Mouse (Mus musculus): ENCODE data around the gene Cer1.

Gene Cer1

DNA sequence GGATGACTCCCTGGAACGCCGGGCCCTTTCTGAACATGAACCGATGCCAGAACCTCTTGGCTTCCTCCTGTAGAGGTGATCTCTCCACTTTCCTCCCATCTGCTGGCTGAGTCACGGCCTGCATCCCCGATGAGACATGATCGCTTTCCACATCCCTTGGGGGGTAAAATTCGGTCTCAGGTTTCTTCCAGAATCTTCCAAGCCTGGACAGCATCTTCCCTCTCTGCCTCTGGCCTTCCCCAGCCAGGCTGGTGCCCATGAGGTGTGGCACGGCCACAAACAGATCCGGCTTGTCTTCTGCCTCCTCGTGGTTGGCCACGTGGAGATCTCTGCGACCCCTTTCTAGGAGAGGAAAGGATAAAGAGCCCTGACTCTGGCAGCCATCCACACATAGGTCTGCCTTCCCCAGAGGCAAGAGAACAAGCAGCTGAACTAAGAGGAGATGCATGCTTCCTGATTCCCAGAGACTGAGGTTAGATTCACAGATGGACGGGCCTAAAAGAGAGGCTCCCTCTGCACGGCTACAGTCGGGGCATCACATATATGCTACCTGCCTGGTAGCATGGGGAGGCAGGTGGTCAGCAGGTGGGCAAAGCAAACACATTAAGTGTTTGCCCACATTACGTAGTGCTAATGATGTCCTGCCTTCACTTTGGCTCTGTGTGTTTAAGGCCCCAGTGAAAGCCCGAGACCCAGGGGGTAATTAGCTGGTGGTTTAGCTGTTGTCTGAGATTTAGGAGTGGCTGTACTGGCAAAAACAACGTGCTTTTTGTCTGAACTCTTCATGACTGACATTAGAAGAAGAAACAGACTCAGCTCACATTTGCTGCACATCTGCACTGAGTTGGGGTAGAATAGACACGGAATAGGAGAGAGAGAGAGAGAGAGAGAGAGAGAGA lies at the start of gene Cer1:
Gene Cer1 (minus strand): TSS at position 513 of the 899 bp plus-strand sequence.
- peak; percentile 54 to 68 for DNase-seq

DNA sequence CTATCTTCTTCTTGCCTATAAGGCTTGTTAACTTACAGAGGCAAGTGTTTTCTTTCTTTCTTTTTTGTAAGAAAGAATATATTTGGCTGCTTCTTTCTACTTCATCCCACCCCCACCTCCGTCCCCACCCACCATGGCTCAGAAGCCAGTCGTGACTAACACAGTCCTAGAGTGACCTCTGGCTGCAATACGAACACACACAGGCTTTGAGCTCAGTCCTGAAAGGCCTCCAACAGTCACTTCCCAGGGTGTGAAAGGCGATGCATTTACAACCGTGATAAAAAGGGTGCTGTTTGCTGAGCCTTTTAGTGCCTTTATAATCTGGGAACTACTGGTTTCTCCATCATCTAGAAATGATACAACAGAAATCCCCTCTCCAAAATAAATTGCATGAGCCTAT lies 49.4 kb upstream of the Cer1 start:
- DNase-seq, result peak; percentile 55 to 72

- DNase-seq, result peak; percentile 86 to 92
Observed at GRCm38 (mm10) chr4:82933698-82934210, 48.8 kb upstream of the Cer1 start.

- no peak for DNase-seq
Observed at GRCm38 (mm10) chr4:82930079-82930478, 45.1 kb upstream of the Cer1 start.

- DNase-seq, result no peak
Observed at GRCm38 (mm10) chr4:82921962-82922361, 37.0 kb upstream of the Cer1 start.

GRCm38 (mm10) chr4:82918625-82919024 lies 33.7 kb upstream of the Cer1 start:
- no peak for DNase-seq

DNA sequence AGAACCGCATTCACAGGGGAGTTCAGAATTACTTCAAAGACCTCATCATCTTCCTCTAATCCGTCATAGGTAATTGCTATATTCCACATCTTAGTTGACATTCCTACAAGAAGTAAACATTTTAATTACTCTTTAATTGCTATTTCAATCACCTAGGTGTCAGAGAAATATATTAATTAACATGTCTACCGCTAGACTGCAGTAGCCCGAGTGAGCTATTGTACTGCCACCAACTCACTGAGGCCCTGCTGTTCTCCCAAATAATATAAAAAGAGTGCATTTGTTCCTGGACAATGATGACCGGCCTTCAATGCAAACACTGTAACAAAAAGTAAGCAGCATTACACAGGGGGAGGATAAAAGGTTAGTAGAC lies 31.7 kb upstream of the Cer1 start:
- no peak for DNase-seq

- DNase-seq, result peak; percentile 34 to 48
Observed at GRCm38 (mm10) chr4:82916003-82916677, 31.2 kb upstream of the Cer1 start.

- DNase-seq, result no peak
Observed at GRCm38 (mm10) chr4:82915576-82915975, 30.6 kb upstream of the Cer1 start.

- no peak for DNase-seq
Observed at GRCm38 (mm10) chr4:82914601-82915143, 29.7 kb upstream of the Cer1 start.

- DNase-seq, result no peak
Observed at GRCm38 (mm10) chr4:82895227-82895626, 10.3 kb upstream of the Cer1 start.

GRCm38 (mm10) chr4:82892247-82892646 lies 7.3 kb upstream of the Cer1 start:
- DNase-seq, result no peak

DNA sequence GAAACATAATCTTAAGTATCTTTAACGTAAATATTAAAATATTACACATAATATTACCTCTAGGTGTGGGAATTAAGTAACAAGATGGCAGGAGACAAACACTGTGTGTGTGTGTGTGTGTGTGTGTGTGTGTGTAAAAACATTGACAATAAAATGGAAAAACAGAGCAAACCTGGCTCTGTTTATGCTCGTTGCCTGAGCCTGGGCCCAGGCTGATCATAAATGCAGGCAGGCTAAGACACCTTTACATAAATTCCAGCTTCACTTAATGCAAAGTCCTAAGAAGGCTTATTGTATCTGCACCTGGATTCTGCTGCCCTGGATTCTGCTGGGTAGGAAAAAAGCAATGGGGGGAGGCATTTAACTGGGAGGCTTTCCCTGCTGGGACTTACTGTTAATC lies 6.6 kb upstream of the Cer1 start:
- no peak for DNase-seq

DNA sequence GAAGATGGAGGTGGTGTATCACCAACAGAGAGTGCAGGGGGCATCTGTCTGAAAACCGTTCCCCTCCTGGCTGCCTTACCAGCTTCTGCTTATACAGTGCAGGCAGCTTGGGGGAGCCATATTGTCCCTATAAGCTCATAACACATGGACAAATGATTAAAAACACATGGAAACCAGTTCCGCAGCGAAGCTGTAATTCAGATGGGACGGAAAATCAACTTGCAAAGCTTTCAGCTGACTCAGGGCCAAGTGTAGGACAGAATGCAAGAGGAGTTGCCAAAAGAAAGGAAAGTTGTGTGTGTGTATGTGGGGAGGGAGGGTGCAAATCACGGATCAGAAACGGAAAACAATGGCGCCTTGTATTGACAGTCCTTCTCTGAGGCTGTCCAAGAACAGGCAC lies 6.1 kb upstream of the Cer1 start:
- DNase-seq, result no peak

GRCm38 (mm10) chr4:82890585-82890984 lies 5.6 kb upstream of the Cer1 start:
- no peak for DNase-seq

- no peak for DNase-seq
Observed at GRCm38 (mm10) chr4:82886148-82886547, 1.2 kb upstream of the Cer1 start.

- no peak for DNase-seq
Observed at GRCm38 (mm10) chr4:82885535-82885913, 576 bp upstream of the Cer1 start.

DNA sequence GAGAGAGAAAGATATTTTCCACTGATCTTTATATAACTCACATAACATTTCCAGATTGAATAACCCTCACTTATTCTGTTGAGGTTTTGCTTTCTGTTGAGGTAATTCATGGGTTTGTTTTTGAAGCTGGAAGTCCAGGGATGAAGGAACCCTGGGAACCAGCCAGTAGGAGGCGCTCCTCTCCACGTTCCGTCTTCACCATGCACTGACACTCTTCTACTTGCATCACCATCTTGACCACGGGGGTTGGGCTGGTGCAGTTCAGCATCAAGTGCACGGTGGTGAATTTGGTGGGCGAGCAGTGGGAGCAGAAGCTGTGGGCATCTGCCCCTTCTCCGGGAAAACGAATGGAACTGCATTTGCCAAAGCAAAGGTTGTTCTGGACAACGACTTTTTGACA lies 2.4 kb downstream of the Cer1 start:
- peak in 1 of 2 experiments; percentile 27 for DNase-seq

DNA sequence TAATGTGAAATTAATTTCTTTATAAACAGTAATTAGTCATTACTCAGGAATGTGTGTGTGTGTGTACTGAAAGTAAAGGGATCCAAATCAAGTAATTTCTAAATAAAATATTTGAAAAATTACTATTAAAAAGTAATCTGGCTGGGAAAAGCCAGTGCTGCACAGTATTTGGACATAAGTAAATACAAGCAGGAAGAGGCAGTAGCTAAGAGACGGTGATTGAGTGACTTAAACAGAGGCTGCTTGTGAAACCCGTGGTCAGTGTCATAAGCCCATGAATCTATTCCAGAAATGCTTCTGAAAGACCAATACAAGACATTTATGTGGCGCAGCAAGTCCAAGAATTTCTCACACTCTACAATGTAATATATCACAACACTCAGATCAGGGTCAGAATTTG lies 3.6 kb downstream of the Cer1 start:
- DNase-seq, result no peak

DNA sequence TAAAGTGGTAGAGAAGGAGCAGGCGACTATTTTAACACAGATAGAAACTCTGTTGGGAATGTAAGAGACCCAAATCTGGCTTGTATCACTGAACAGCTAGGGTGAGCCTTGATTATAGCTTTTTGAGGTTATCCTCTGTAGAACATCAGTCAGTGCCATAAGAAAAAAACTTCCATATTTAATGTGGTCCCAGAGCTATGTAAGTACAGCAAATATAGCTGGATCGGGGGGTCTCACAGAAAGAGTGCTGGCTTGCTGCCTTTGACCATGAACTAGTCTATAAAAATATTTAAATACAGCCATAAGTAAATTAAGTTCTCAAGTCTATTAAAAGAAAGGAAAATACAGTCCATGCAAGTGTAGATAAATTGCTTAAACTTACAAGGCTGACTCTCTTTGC lies 4.7 kb downstream of the Cer1 start:
- DNase-seq, result no peak

DNA sequence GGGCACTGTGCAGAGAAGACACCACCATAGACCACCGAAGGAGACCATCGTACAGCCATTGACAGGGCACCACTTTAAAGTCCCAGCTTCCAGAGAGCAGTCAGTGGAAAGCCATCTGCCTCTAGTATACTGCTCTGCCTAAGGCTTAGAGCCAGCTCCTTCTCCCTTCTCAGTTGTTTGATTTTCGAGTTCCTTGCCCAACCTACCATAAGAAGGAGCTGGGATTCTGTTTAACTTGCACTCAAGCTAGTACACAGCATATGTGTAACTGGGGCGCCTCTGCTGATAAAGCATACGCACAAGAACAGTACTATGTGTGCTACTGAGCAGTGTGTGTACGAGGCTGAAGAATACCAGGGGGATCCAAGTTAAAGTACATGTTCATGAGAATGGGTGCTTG lies 5.8 kb downstream of the Cer1 start:
- DNase-seq, result no peak

DNA sequence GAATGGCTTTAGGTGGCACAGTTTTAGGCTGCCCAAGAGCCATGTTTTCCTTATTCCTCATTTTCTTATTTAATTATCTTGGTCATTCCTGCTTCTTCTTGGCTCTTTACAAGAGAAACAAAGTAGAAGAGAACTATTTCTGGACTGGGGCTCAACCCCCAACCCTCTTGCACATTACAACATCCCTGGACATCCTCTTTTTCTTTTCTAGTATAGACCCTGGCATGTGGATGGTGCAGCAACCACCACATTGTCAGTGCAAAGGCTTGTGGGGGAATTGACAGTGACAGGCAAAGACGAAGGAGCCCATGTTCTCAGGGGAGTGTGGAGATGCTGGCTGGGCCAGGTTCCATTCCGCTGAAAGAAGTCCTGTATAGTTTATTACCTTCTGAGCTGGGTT lies 8.3 kb downstream of the Cer1 start:
- no peak for DNase-seq

- no peak for DNase-seq
Observed at GRCm38 (mm10) chr4:82875532-82875931, 9.4 kb downstream of the Cer1 start.

- DNase-seq, result no peak
Observed at GRCm38 (mm10) chr4:82874791-82875190, 10.2 kb downstream of the Cer1 start.

Data from cerebellum, postnatal 25 days (tissue).